Mouse (Mus musculus) heart, embryonic 13.5 days (tissue): Measurements from ENCODE around the gene Klhl5. TPM values are rescaled to one million over a fixed set of nuclear protein-coding genes. Genes with fewer than 3 reads are reported as not detected.
"Not testable (repeated sequence)": the region's sequence is repeated elsewhere in the genome, so short reads cannot be mapped to it uniquely, and the experiment has no call there.

Experiments used
- ATAC-seq: fragments of 200-750 bp; cut with Nextera tagmentation; 2 replicates; pipeline ENCODE4 v1.8.0; 2017; ENCODE audit warnings: moderate TSS enrichment; ENCODE audit not compliant: insufficient number of reproducible peaks, low FRiP score, low TSS enrichment; ENCODE audit errors: extremely low read depth
- H3K27ac ChIP-seq: fragments of 300-500 bp; sonication (generic); replicated peaks from 2 replicates; pipeline ENCODE4 v1.5.1; 2015; ENCODE audit warnings: moderate library complexity, mild to moderate bottlenecking, inconsistent platforms
- H3K27me3 ChIP-seq: fragments of 300-500 bp; sonication (generic); replicated peaks from 2 replicates; pipeline ENCODE4 v1.6.1; 2015; ENCODE audit warnings: mild to moderate bottlenecking, inconsistent platforms
- H3K36me3 ChIP-seq: fragments of 300-500 bp; sonication (generic); 2 replicates; pipeline ENCODE4 v1.6.1; 2015; ENCODE audit warnings: mild to moderate bottlenecking, inconsistent platforms
- H3K4me1 ChIP-seq: fragments of 300-500 bp; sonication (generic); 2 replicates; pipeline ENCODE4 v1.6.1; 2015; ENCODE audit warnings: inconsistent platforms
- H3K4me2 ChIP-seq: fragments of 300-500 bp; sonication (generic); 2 replicates; pipeline ENCODE4 v1.6.1; 2015; ENCODE audit warnings: inconsistent platforms, mild to moderate bottlenecking, moderate library complexity
- H3K4me3 ChIP-seq: fragments of 300-500 bp; sonication (generic); 2 replicates; pipeline ENCODE4 v1.5.1; 2015; ENCODE audit warnings: moderate library complexity, mild to moderate bottlenecking, inconsistent platforms
- H3K9ac ChIP-seq: fragments of 300-500 bp; sonication (generic); 2 replicates; pipeline ENCODE4 v1.6.1; 2015; ENCODE audit warnings: inconsistent platforms, mild to moderate bottlenecking, moderate library complexity
- H3K9me3 ChIP-seq: fragments of 300-500 bp; sonication (generic); 2 replicates; pipeline ENCODE4 v1.6.1; 2016; ENCODE audit warnings: inconsistent platforms
- WGBS: fragments of 180-500 bp; shearing (Covaris S2); methylation state at CpG from one replicate; pipeline ENCODE4 v1.1.7; 2015; ENCODE audit warnings: mixed read lengths; 5-methylcytosine and 5-hydroxymethylcytosine counted together
- polyA plus RNA-seq: library from polyadenylated mRNA; unstranded; fragments of >200 nt; fragmentation: Nextera tagmentation; extraction: Ambion mirVana; gene quantifications from 2 replicates; pipeline ENCODE4 v1.2.1, GENCODE M21; 2015

Gene Klhl5
- polyA plus RNA-seq, 1 experiment from 2014 or later = 12.3 TPM

GRCm38 (mm10) chr5:65100002-65100401, 7.3 kb upstream of the Klhl5 start:
- Histone ChIP-seq H3K4me1 (peaks cover 18% of the 10 kb centered on the region), H3K4me2 (no peak overlapping the region), H3K27me3 (no peaks in the 10 kb centered on the region), H3K9me3 (no peaks in the 10 kb centered on the region), H3K27ac (no peak overlapping the region), H3K4me3 (no peak overlapping the region), H3K9ac (no peak overlapping the region), H3K36me3 (no peaks in the 10 kb centered on the region)
- 81% methylated on average over 11 of the region's 11 CpGs for WGBS
- ATAC-seq = no peak

- H3K9me3 ChIP-seq = no peaks in the 10 kb centered on the region
- no peak overlapping the region for H3K4me2 ChIP-seq
- H3K27ac ChIP-seq = no peak overlapping the region
- WGBS = 68% methylated on average over 5 of the region's 5 CpGs
- H3K9ac ChIP-seq = no peak overlapping the region
- no peak overlapping the region for H3K4me3 ChIP-seq
- H3K36me3 ChIP-seq = no peaks in the 10 kb centered on the region
- no peaks in the 10 kb centered on the region for H3K27me3 ChIP-seq
- ATAC-seq = no peak
- peaks cover 18% of the 10 kb centered on the region for H3K4me1 ChIP-seq
Measured at GRCm38 (mm10) chr5:65101209-65101608, 6.1 kb upstream of the Klhl5 start.

GRCm38 (mm10) chr5:65101621-65102020, 5.7 kb upstream of the Klhl5 start:
- H3K27ac ChIP-seq = no peak overlapping the region
- H3K9ac ChIP-seq = no peak overlapping the region
- H3K36me3 ChIP-seq = no peaks in the 10 kb centered on the region
- 81% methylated on average over 6 of the region's 6 CpGs for WGBS
- no peaks in the 10 kb centered on the region for H3K9me3 ChIP-seq
- peaks cover 20% of the 10 kb centered on the region for H3K4me1 ChIP-seq
- H3K4me3 ChIP-seq = no peak overlapping the region
- ATAC-seq = no peak
- no peaks in the 10 kb centered on the region for H3K27me3 ChIP-seq
- H3K4me2 ChIP-seq = no peak overlapping the region

GRCm38 (mm10) chr5:65102026-65102640, 5.2 kb upstream of the Klhl5 start:
- Histone ChIP-seq H3K27ac (peak overlapping the region; percentile 8; the same call in 1 of the 2 replicates), H3K4me2 (peak overlapping the region; percentile 33; the same call in 1 of the 2 replicates), H3K9me3 (no peaks in the 10 kb centered on the region), H3K4me1 (peaks cover 25% of the 10 kb centered on the region), H3K4me3 (no peak overlapping the region), H3K9ac (no peak overlapping the region), H3K27me3 (no peaks in the 10 kb centered on the region), H3K36me3 (no peaks in the 10 kb centered on the region)
- ATAC-seq = no peak
- WGBS = 45% methylated on average over 3 of the region's 3 CpGs

- WGBS = 30% methylated on average over 10 of the region's 10 CpGs
- H3K4me3 ChIP-seq = no peak overlapping the region
- ATAC-seq = no peak
- peaks cover 25% of the 10 kb centered on the region for H3K4me1 ChIP-seq
- no peaks in the 10 kb centered on the region for H3K27me3 ChIP-seq
- H3K27ac ChIP-seq = peak overlapping the region; percentile 8; the same call in 1 of the 2 replicates
- no peaks in the 10 kb centered on the region for H3K36me3 ChIP-seq
- peak overlapping the region; percentile 33; the same call in 1 of the 2 replicates for H3K4me2 ChIP-seq
- H3K9ac ChIP-seq = 0 out of 2 replicates have a peak overlapping the region, but pooled peaks have one; percentile 37
- H3K9me3 ChIP-seq = no peaks in the 10 kb centered on the region
Measured at GRCm38 (mm10) chr5:65102641-65103042, 4.7 kb upstream of the Klhl5 start.

- H3K9me3 ChIP-seq = no peaks in the 10 kb centered on the region
- peak overlapping the region; percentile 97 for H3K9ac ChIP-seq
- peaks cover 35% of the 10 kb centered on the region for H3K4me1 ChIP-seq
- no peaks in the 10 kb centered on the region for H3K36me3 ChIP-seq
- peak overlapping the region; percentile 81 for H3K4me2 ChIP-seq
- H3K27me3 ChIP-seq = no peaks in the 10 kb centered on the region
- WGBS = 2% methylated on average over 38 of the region's 42 CpGs
- H3K4me3 ChIP-seq = peak overlapping the region; percentile 83
- ATAC-seq = 0 out of 2 replicates have a peak, but pooled peaks have one; percentile 7
- H3K27ac ChIP-seq = peak overlapping the region; percentile 85
Measured at GRCm38 (mm10) chr5:65107773-65108432, 564 bp downstream of the Klhl5 start.

GRCm38 (mm10) chr5:65112225-65112624, 4.9 kb downstream of the Klhl5 start:
- H3K9ac ChIP-seq, H3K27me3 ChIP-seq, H3K4me2 ChIP-seq, ATAC-seq, H3K9me3 ChIP-seq, H3K4me3 ChIP-seq: not testable (repeated sequence)
- WGBS = 24% methylated on average over 3 of the region's 3 CpGs
- Histone ChIP-seq H3K36me3 (peaks cover 16% of the 10 kb centered on the region), H3K27ac (peak overlapping the region; percentile 69), H3K4me1 (peaks cover 33% of the 10 kb centered on the region)

- H3K9me3 ChIP-seq = no peaks in the 10 kb centered on the region
- peaks cover 16% of the 10 kb centered on the region for H3K36me3 ChIP-seq
- no peaks in the 10 kb centered on the region for H3K27me3 ChIP-seq
- no peak overlapping the region for H3K4me2 ChIP-seq
- peak overlapping the region; percentile 41; the same call in 1 of the 2 replicates for H3K27ac ChIP-seq
- H3K9ac ChIP-seq = no peak overlapping the region
- no peak for ATAC-seq
- 46% methylated on average over 6 of the region's 6 CpGs for WGBS
- H3K4me1 ChIP-seq = peaks cover 28% of the 10 kb centered on the region
- no peak overlapping the region for H3K4me3 ChIP-seq
Measured at GRCm38 (mm10) chr5:65113323-65113722, 6.0 kb downstream of the Klhl5 start.

- no peak overlapping the region for H3K4me3 ChIP-seq
- no peak overlapping the region for H3K9ac ChIP-seq
- no peaks in the 10 kb centered on the region for H3K9me3 ChIP-seq
- peaks cover 26% of the 10 kb centered on the region for H3K4me1 ChIP-seq
- H3K4me2 ChIP-seq = no peak overlapping the region
- peaks cover 23% of the 10 kb centered on the region for H3K36me3 ChIP-seq
- ATAC-seq = no peak
- H3K27ac ChIP-seq = no peak overlapping the region
- WGBS = 86% methylated on average over 2 of the region's 2 CpGs
- H3K27me3 ChIP-seq = no peaks in the 10 kb centered on the region
Measured at GRCm38 (mm10) chr5:65116789-65117188, 9.4 kb downstream of the Klhl5 start.

- Histone ChIP-seq H3K27me3 (no peaks in the 10 kb centered on the region), H3K9me3 (no peaks in the 10 kb centered on the region), H3K4me2 (no peak overlapping the region), H3K36me3 (peaks cover 23% of the 10 kb centered on the region), H3K27ac (no peak overlapping the region), H3K4me1 (peaks cover 12% of the 10 kb centered on the region), H3K9ac (no peak overlapping the region), H3K4me3 (no peak overlapping the region)
- WGBS = 74% methylated on average over 1 of the region's 1 CpGs
- ATAC-seq = no peak
Measured at GRCm38 (mm10) chr5:65119495-65119894, 12.2 kb downstream of the Klhl5 start.

- WGBS = 53% methylated on average over 3 of the region's 3 CpGs
- H3K36me3 ChIP-seq = peaks cover 23% of the 10 kb centered on the region
- peak overlapping the region; percentile 13; the same call in 1 of the 2 replicates for H3K27ac ChIP-seq
- ATAC-seq = no peak
- no peak overlapping the region for H3K4me3 ChIP-seq
- H3K9ac ChIP-seq = no peak overlapping the region
- H3K4me1 ChIP-seq = peaks cover 12% of the 10 kb centered on the region
- H3K4me2 ChIP-seq = no peak overlapping the region
- no peaks in the 10 kb centered on the region for H3K9me3 ChIP-seq
- no peaks in the 10 kb centered on the region for H3K27me3 ChIP-seq
Measured at GRCm38 (mm10) chr5:65119918-65120317, 12.6 kb downstream of the Klhl5 start.
